Mouse (Mus musculus) mesoderm, embryonic 11.5 days (tissue): ENCODE measurements around the gene Micall2.
"Not testable (repeated sequence)": the region's sequence is repeated elsewhere in the genome, so short reads cannot be mapped to it uniquely, and the experiment has no call there.

Source experiments
- DNase-seq: peaks from one replicate; pipeline ENCODE4 v3.0.0-alpha.2; 2012; ENCODE audit warnings: low read depth, low spot score

The Micall2 gene

GRCm38 (mm10) chr5:139730712-139731486 lies 5.2 kb downstream of the Micall2 start:
- peak; percentile 39 for DNase-seq

- DNase-seq, result no peak
These were observed 8.9 kb downstream of the Micall2 start for GRCm38 (mm10) chr5:139727261-139727660.

- DNase-seq, result no peak
These were observed 9.9 kb downstream of the Micall2 start for GRCm38 (mm10) chr5:139726186-139726585.

DNA sequence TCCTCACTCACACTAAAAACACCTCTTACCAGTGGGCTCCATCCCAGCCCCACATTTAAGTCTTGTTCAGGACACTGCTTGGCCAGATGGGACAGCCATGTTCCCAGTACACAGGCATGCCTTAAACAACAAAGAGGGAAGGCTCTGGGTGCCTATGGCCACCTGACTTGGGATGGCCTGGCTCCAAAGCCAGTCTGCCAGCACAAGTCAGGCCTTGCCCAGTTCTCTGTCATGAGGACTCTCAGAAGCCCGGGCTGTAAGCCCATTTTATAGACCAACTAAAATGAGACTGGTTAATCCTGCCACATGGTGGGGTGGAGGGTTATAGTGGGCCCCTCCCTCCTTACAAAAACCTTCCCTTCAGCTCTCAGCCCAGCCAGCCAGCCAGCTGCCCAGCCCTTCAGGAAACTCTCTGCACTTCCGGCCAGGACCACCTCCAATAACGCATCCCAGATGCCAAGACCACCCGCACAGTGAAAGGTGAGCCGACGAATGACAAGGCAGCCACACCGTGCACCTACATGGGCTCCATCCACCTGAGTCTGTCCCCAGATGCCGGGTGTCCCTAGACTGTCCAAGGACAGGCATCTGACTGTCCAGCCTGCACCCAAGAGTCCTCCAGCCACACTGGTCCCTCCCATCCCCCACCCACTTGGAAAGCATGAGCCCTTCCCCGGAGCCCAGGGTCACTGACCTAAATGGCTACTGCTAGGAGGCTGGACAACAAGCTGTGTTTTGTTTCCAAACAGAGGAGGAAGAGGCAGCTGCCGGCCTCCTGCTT lies 11.6 kb downstream of the Micall2 start:
- peak; percentile 68 for DNase-seq

GRCm38 (mm10) chr5:139723113-139723512 lies 13.0 kb downstream of the Micall2 start:
- no peak for DNase-seq

DNA sequence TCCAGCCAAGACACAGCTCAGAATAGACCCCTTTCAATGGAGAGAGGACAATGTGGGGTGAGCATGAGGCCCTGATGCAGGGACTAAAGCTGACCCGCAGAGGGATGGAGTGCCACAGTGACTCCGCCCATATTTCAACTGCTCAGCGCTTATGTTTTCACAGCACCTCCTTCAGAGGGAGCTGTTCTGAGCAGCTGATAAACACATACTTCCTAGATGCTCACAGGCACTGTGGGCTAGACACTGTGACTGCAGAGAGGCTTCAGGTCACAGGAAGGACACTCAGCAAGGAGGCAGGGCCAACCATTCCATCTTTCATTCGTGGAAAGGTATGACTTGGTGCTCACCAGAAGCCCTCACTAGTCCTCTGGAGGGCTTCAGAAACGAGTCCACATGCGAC lies 13.4 kb downstream of the Micall2 start:
- no peak for DNase-seq

GRCm38 (mm10) chr5:139718949-139719348 lies 17.2 kb downstream of the Micall2 start:
- DNase-seq, result no peak

GRCm38 (mm10) chr5:139718540-139718939 lies 17.6 kb downstream of the Micall2 start:
- DNase-seq, result no peak

- DNase-seq, result peak; percentile 77
These were observed 18.4 kb downstream of the Micall2 start for GRCm38 (mm10) chr5:139717723-139718122.

- DNase-seq, result no peak
These were observed 29.6 kb downstream of the Micall2 start for GRCm38 (mm10) chr5:139706496-139706895.

GRCm38 (mm10) chr5:139702905-139703304 lies 33.2 kb downstream of the Micall2 start:
- DNase-seq, result no peak

DNA sequence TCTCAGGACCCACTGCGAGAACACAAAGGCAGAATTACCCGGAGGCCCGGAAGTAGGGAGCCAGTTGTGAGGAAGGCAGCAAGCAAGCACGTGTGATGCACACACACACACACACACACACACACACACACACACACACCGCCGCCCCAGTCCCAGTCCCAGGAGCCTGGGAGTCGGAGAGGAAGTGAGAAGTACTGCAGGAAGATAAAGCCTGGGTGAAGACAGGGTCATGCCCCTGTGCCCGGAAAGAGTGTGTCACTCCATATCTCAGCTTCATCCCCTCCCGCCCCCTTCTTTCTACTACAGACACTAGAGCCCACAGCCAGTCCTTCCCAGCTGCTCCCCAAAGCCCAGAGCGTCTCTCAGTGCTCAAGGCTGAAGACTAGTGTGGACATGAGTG lies 33.9 kb downstream of the Micall2 start:
- no peak for DNase-seq

DNA sequence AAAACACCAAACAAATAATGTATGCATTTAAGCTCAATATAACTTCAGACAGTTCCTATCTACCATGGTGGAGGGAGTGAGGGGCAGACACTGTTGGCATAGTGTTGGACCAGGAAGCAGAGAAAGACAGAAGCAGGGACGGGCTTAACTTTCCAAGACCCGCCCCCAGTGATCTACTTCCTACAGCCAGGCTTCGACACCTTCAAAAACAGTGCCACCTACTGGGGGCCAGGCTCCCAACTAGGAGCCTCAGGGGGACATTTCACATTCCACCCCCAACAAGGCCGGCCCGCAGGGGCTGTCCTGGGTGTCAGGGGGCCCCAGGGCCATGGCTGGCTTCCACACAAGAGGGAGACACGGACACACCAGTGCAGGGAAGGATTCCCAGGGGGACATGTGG lies 39.2 kb downstream of the Micall2 start:
- no peak for DNase-seq

DNA sequence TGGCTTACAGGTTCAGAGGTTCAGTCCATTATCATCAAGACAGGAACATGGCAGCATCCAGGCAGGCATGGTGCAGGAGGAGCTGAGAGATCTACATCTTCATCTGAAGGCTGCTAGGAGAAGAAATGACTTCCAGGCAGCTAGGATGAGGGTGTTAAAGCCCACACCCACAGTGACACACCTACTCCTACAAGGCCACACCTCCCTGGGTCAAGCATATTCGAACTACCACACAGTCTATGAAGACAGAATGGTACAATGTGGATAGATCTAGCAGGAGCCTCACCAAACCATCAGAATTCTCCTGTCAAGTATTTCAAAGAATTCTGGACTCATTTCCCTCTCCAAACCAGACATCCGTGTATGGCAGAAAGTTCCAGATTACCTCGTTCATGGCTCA lies 40.3 kb downstream of the Micall2 start:
- not testable (repeated sequence) for DNase-seq

DNA sequence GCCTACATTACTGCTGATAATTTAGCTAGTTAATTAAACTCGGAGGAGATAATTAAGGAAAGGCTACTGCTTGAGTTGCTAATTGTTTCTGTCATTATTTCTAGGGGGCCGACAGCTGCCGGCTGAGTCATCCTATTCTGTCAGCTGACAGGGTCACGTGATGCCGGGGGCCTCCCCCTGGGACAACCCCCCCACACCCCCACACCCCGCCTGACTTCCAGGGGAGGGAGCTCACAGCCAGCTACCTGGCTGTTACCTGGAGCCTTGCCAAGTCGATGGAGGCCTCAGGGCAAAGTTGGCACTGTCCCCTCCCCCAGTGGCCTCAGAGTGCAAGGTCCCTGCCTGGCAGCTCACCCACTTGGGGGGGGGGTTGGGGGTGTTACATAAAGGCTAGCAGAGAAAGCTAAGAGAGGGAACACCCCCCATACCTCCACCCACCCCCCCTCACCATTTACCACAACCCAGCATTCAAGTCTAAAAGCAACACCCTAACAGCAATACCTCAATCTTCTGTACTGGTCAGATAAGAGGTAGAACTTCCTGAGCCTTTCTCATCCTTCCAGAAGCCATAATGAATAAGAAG lies 41.1 kb downstream of the Micall2 start:
- DNase-seq, result no peak

DNA sequence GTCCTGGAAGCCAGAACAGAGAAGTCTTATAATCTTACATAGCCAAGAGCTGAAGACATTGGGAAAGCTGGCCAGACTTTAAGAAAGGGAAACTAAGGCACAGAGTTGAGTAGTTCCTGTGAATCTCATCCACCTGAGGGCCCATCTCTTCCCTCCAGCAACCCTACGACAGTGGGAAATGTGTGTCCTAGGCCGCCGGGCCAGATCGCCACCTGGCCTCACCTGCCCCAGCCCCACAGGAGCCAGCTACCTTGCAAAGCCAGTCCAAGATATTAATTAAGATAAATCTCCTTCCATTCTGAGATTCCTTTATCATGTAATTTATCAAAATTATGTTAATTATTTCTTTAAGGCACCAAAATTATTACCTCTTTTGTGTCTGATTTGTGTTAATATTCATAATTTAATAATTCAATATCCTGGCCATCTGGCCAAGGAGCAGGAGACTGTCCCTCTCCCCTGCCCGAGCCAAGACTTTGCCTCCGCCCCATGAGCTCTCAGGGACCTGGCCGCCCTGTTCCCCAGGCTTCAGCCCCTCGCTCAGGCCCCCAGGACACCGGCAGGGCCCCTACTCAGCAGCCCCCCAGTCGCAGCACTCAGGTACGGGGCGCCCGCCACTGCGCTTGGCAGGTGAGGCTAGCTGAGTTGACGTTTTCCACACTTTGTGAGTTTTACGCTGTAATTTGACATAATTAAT lies 41.7 kb downstream of the Micall2 start:
- DNase-seq, result no peak

- no peak for DNase-seq
These were observed 45.3 kb downstream of the Micall2 start for GRCm38 (mm10) chr5:139690791-139691190.

DNA sequence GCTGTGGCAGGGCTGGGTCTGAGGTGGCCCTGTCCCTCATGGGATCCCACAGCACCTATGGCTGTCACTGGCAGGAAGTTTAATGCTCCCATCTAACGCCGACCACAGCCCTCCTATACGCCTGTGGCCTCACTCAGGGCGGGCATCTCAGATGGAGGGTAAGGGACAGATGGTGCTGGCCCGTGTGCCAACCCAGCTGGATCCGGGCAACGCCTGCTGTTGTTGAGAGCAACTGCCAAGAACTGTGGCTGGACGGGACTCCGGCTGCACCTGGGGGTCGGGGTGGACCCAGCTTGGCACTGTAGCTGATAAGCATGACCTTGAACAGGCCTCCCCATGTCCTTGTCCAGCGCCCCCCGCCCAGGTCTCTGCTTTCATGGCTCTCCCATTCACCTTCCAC lies 47.8 kb downstream of the Micall2 start:
- DNase-seq, result no peak

DNA sequence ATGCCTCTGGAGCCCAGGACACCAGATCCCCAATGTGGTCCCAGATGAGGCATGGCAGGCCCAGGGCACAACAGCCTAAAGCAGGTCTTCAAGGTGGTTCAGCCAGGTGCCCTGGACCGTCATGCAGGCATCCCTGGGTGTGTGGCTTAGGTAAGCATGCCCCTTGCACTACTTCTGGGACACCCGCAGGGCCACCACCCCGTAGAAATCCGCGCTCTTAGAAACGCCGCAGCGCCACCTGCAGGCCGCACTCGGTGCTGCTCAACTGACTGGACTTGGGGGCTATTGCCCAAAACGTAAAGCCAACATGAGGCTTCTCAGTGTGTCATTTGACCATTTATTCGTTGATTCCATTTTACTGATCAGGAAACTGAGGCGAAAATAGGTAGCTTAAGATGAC lies 48.5 kb downstream of the Micall2 start:
- DNase-seq, result peak; percentile 78

- DNase-seq, result peak; percentile 67
These were observed 49.4 kb downstream of the Micall2 start for GRCm38 (mm10) chr5:139686530-139687249.

GRCm38 (mm10) chr5:139683228-139683627 lies 52.9 kb downstream of the Micall2 start:
- DNase-seq, result no peak
